Mouse (Mus musculus): Measurements from ENCODE around the gene Loxl3.
A peak's percentile ranks its signal among the peaks of the same experiment; 100 is the strongest.

Gene Loxl3

GRCm38 (mm10) chr6:83033249-83034185 is at the start of gene Loxl3, which contains the start of gene Dok1:
Gene Loxl3 (plus strand): TSS chr6:83034173.
Gene Dok1 (minus strand): TSS chr6:83033471.
- peak; percentile 70 for DNase-seq (ENCODE audit: low read depth)

GRCm38 (mm10) chr6:82987411-82987971 is 46.5 kb upstream of the Loxl3 start:
- DNase-seq (ENCODE audit: low read depth): no peak

GRCm38 (mm10) chr6:82993696-82994095 is 40.3 kb upstream of the Loxl3 start:
- no peak for DNase-seq (ENCODE audit: low read depth)

- no peak for DNase-seq (ENCODE audit: low read depth)
These were observed 39.6 kb upstream of the Loxl3 start for GRCm38 (mm10) chr6:82994372-82994771.

GRCm38 (mm10) chr6:82996740-82997315 is 37.1 kb upstream of the Loxl3 start:
- DNase-seq (ENCODE audit: low read depth): peak; percentile 99

- DNase-seq (ENCODE audit: low read depth): peak; percentile 96
These were observed 36.4 kb upstream of the Loxl3 start for GRCm38 (mm10) chr6:82997511-82998102.

- peak; percentile 72 for DNase-seq (ENCODE audit: low read depth)
These were observed 35.6 kb upstream of the Loxl3 start for GRCm38 (mm10) chr6:82998326-82998725.

- DNase-seq (ENCODE audit: low read depth): no peak
These were observed 34.0 kb upstream of the Loxl3 start for GRCm38 (mm10) chr6:82999986-83000385.

- no peak for DNase-seq (ENCODE audit: low read depth)
These were observed 30.9 kb upstream of the Loxl3 start for GRCm38 (mm10) chr6:83003082-83003481.

GRCm38 (mm10) chr6:83003850-83004249 is 30.1 kb upstream of the Loxl3 start:
- no peak for DNase-seq (ENCODE audit: low read depth)

GRCm38 (mm10) chr6:83004309-83004708 is 29.7 kb upstream of the Loxl3 start:
- no peak for DNase-seq (ENCODE audit: low read depth)

GRCm38 (mm10) chr6:83004872-83005271 is 29.1 kb upstream of the Loxl3 start:
- peak; percentile 88 for DNase-seq (ENCODE audit: low read depth)

GRCm38 (mm10) chr6:83005444-83006011 is 28.4 kb upstream of the Loxl3 start:
- DNase-seq (ENCODE audit: low read depth): peak; percentile 42

- peak; percentile 82 for DNase-seq (ENCODE audit: low read depth)
These were observed 27.9 kb upstream of the Loxl3 start for GRCm38 (mm10) chr6:83006114-83006513.

GRCm38 (mm10) chr6:83008659-83009058 is 25.3 kb upstream of the Loxl3 start:
- peak; percentile 75 for DNase-seq (ENCODE audit: low read depth)

GRCm38 (mm10) chr6:83010010-83010409 is 24.0 kb upstream of the Loxl3 start:
- DNase-seq (ENCODE audit: low read depth): peak; percentile 69

- no peak for DNase-seq (ENCODE audit: low read depth)
These were observed 22.7 kb upstream of the Loxl3 start for GRCm38 (mm10) chr6:83011255-83011654.

- DNase-seq (ENCODE audit: low read depth): no peak
These were observed 22.2 kb upstream of the Loxl3 start for GRCm38 (mm10) chr6:83011756-83012155.

GRCm38 (mm10) chr6:83013444-83013843 is 20.5 kb upstream of the Loxl3 start:
- DNase-seq (ENCODE audit: low read depth): peak; percentile 88

- peak; percentile 60 for DNase-seq (ENCODE audit: low read depth)
These were observed 19.2 kb upstream of the Loxl3 start for GRCm38 (mm10) chr6:83014482-83015466.

- DNase-seq (ENCODE audit: low read depth): no peak
These were observed 18.2 kb upstream of the Loxl3 start for GRCm38 (mm10) chr6:83015749-83016148.

All from 416B (cell line).